Mouse (Mus musculus) frontal cortex, adult (tissue): ENCODE results near the gene Hmgcll1.
"Not testable (repeated sequence)": the region's sequence is repeated elsewhere in the genome, so short reads cannot be mapped to it uniquely, and the experiment has no call there.

Source experiments
- ATAC-seq: cut with Nextera tagmentation; 2 replicates; pipeline ENCODE4 v1.9.2; 2017; ENCODE audit warnings: mild to moderate bottlenecking, moderate library complexity, mixed read lengths; ENCODE audit not compliant: low TSS enrichment

Gene Hmgcll1

GRCm38 (mm10) chr9:76060935-76061334, 46.3 kb downstream of the Hmgcll1 start:
- no peak for ATAC-seq

- ATAC-seq, result peak; percentile 76
These were observed 46.8 kb downstream of the Hmgcll1 start for GRCm38 (mm10) chr9:76061492-76061891.

- ATAC-seq, result no peak
These were observed 49.5 kb downstream of the Hmgcll1 start for GRCm38 (mm10) chr9:76064164-76064563.

GRCm38 (mm10) chr9:76091561-76091960, 76.9 kb downstream of the Hmgcll1 start:
- no peak for ATAC-seq

GRCm38 (mm10) chr9:76097221-76097620, 82.6 kb downstream of the Hmgcll1 start:
- ATAC-seq, result no peak

GRCm38 (mm10) chr9:76099981-76100380, 85.3 kb downstream of the Hmgcll1 start:
- no peak for ATAC-seq

GRCm38 (mm10) chr9:76104416-76104815, 89.8 kb downstream of the Hmgcll1 start:
- ATAC-seq, result not testable (repeated sequence)

GRCm38 (mm10) chr9:76104846-76105245, 90.2 kb downstream of the Hmgcll1 start:
- no peak for ATAC-seq

GRCm38 (mm10) chr9:76122888-76123287, 108.2 kb downstream of the Hmgcll1 start:
- peak; percentile 72; the same call in 1 of the 2 replicates for ATAC-seq

GRCm38 (mm10) chr9:76124249-76124648, 109.6 kb downstream of the Hmgcll1 start:
- ATAC-seq, result no peak

GRCm38 (mm10) chr9:76129353-76129752, 114.7 kb downstream of the Hmgcll1 start:
- ATAC-seq, result peak; percentile 98

GRCm38 (mm10) chr9:76134042-76134441, 119.4 kb downstream of the Hmgcll1 start:
- no peak for ATAC-seq

GRCm38 (mm10) chr9:76138378-76139109, 123.9 kb downstream of the Hmgcll1 start:
- ATAC-seq, result no peak

- no peak for ATAC-seq
These were observed 130.9 kb downstream of the Hmgcll1 start for GRCm38 (mm10) chr9:76145593-76145992.

GRCm38 (mm10) chr9:76162446-76162845, 147.8 kb downstream of the Hmgcll1 start:
- no peak for ATAC-seq

- ATAC-seq, result peak; percentile 62; the same call in 1 of the 2 replicates
These were observed 153.7 kb downstream of the Hmgcll1 start for GRCm38 (mm10) chr9:76168355-76168754.

- peak; percentile 65; the same call in 1 of the 2 replicates for ATAC-seq
These were observed 158.1 kb downstream of the Hmgcll1 start for GRCm38 (mm10) chr9:76172686-76173295.

- no peak for ATAC-seq
These were observed 164.6 kb downstream of the Hmgcll1 start for GRCm38 (mm10) chr9:76179221-76179620.
